Mouse (Mus musculus) olfactory bulb, adult 2 months (tissue): Measurements from ENCODE around the gene Cbr3.

ENCODE experiments used
- CTCF ChIP-seq: fragments of 200-500 bp; IDR thresholded peaks from 2 replicates; pipeline ENCODE4 v1.5.1; 2012; ENCODE audit warnings: low read depth, mild to moderate bottlenecking, low read length, moderate library complexity; ENCODE audit not compliant: insufficient read depth
- POLR2A ChIP-seq: fragments of 200-500 bp; IDR thresholded peaks from 2 replicates; pipeline ENCODE4 v1.6.1; 2012; ENCODE audit warnings: mild to moderate bottlenecking, low read depth, low read length, moderate library complexity; ENCODE audit not compliant: insufficient read depth

DNA sequence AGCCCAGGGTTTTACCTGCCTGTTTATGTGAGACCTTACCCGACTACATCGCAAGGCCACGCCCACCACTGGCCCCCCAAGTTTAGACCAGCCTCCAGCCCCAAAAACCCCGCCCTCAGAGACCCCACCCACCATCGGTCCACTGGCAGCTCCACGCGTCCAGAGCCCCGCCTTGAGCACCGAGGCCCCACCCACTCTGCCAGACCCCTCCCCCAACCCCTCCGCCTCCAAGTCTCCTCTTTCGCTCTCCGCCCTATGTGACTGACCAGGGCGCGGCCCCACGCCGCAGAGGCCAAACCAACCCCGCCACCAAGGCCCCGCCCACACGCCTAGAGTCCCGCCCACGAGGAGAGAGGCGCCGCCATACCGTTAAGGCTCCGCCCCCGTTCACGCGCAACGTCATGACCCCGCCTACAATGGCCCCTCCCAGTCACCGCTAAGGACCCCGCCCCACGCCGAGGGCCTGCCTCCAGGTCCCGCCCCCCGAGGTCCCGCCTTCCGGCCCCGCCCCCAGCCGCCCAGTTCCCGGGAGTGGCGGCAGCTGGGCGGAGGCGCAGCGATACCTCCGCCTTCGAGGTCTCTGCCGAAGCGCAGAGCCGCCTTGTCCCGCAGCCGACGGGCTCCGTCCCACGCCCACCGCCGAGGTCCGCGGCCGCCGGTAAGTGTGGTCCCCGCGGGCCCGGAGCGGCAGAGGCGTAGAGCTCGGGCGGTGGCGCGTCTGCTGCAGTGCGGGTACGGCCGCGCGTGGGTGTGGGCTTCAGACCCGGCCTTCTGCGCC, 28.6 kb downstream of the Cbr3 start, which contains the start of gene Dop1b:
- TF ChIP-seq CTCF = no peak
- TF ChIP-seq POLR2A = peak; percentile 51; the same call in 1 of the 2 replicates
